Mouse (Mus musculus): ENCODE data around the gene Zyx.

DNA sequence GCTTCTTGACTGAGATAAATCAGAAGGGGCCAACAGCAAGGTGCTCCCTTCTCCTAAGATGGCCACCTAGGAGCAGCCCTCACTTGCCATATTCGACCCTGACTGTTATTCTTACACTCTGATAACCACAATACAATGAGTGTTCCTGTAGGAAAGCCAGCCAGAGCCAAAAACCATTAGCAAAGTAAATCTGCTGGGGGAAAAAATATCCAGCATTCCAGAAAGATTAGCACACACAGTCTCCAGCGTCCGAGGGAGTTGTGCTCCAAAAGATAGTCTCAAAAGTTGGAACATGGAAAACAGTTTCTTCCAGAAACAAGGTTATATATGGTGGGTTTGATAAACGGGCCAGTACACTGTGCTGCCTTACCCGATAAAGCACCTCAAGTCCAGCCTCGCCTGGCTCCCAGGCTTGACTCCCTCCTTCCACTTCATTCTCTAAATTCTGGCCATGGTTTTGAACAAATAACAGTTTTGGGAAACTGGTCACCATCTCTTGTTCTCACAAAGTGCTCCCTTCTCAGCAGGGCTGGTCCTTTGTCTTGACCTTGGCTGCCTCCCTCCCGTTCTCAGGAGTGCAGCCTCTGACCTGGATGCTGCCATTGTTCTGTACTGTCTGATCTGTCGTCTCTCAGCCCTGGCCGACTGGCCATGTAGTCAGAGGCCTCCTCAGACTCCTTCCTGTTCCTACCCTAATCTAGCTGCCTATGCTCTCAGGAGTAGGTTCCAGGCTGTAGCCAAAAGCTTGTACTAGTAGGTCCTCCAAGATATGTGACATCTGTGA is 10.1 kb downstream of the Zyx start:
- TF ChIP-seq GATA1 (IDR thresholded peaks at IDR 0.05; ENCODE audit: borderline replicate concordance, low read length), result no peak
- no peak for TF ChIP-seq FLI1 (IDR thresholded peaks at IDR 0.05; ENCODE audit: low read length)

All from megakaryocyte, embryonic 14.5 days (primary cell).